Mouse (Mus musculus) layer of hippocampus, postnatal 14 days (tissue): Measurements from ENCODE around the gene Lexm. TPM values are rescaled to one million over a fixed set of nuclear protein-coding genes. Genes with fewer than 3 reads are reported as not detected.

ENCODE experiments used
- DNase-seq, 2 experiments: peaks; one replicate each; pipeline ENCODE4 v3.0.0; 2021 to 2022; ENCODE audit warnings: low spot score in 2 of 2, mixed read lengths in 1 of 2
- total RNA-seq, 2 experiments: library from RNA; stranded (reverse); gene quantifications; 2 replicates each; pipeline ENCODE4 v1.2.3; 2021

Gene Lexm
- total RNA-seq, 2 experiments from 2014 or later: not detected

DNA sequence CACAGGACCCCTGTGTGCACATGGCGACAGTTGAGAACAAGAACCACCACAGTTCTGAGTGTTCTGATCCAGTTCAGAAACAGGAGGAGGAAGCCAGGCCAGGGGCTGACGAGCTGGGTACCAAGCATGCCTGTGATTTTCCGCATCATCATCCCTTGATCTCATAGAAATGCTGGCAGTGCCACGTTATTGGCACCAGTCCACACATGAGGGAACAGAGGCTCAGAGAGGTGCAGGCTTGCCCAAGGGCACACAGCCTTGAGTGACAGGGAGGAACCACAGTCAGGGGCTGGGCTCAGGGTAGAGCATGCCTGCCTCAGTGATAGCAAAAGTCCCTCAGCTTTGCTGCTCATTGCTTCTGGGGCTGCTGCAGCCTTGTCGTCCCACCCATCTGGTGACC lies 10.8 kb upstream of the Lexm start:
- DNase-seq: no peak

GRCm38 (mm10) chr4:106624271-106624670 lies 7.2 kb upstream of the Lexm start:
- no peak for DNase-seq

GRCm38 (mm10) chr4:106622712-106623111 lies 5.7 kb upstream of the Lexm start:
- no peak for DNase-seq

DNA sequence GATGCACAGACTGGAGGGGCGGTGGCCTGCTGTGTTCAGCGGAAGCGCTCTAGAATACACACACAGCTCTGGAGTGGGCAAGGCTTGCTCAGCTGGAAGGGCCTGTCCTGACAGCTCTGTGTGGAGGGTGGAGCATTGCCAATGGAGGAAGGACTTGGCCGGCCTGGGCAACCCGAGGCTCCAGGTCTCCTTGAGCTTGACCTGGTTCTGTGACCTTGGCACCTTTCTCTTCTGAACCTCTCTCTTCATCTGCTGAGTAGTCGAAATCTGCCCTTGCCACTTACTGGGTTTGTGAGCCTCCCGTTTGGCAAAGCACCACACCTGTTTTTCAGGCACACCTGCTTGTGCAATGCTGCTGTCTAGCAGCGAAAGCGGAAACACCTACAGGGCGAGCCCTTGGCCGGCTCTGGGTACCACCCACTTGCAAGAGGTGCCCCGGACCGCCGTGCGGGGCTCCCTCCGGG lies 5.0 kb upstream of the Lexm start, which contains the start of gene Ttc22:
Ttc22 (plus strand) TSS at position 403 of the 464 bp plus-strand sequence.
- DNase-seq: no peak

DNA sequence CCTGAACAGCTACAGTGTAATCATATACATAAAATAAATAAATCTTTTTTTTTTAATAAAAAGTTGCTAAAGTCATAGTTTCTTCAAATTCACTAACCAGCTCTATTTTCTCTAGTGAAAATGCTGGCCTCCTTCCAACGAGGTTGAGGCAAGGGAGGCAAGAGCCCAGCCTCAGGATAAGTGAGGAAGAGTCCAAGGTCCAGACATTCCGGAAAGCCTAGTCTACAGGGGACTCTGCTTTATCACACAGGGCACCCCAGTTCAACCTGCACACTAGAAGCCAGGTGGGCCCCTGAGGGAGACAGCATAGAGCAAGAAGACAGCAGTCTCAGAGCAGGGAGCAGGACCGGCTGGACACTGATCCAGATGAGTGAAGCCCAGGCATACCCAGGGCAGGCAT lies 4.4 kb upstream of the Lexm start:
- DNase-seq: no peak

DNA sequence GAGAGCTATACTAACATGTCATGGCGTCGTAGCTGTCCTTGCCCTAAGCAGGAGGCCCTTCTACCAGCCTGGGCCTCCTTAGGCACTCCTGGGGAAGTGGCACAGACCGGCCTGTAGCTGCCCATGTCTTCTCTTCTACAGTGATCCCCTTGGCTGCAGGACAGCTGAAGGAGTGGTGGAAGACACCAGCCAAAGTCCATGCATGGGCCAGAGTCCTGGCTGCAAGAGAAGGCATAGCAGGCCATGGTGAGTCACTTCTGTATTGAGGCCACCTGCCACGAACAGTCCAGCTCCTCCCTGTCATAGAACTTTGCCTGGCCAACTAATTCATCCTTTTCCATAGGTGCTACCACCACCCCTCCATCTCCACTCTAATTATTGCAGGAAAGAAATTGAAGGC lies 1.9 kb upstream of the Lexm start:
- DNase-seq: no peak

- DNase-seq: no peak
Measured at GRCm38 (mm10) chr4:106615637-106616036, 1.4 kb downstream of the Lexm start.

DNA sequence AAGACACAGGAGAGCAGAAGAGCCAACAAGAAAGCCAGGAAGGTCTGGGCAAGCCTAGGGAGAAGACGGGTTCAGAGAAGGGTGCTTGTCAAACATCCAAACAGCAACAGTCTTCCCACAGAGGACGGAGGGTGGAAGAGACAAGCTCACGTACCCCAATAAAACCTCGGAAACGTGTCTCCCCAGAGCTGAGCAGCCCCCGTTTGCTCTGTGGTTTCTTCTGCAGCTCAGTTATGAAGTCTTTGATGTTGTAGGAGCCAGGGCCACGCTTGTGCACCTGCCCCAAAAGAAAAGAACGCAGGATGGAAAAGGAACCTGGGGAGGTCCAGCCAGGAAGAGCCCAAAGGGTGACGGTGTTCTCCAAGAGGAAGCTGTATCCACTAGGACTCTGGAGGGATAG lies 2.2 kb downstream of the Lexm start:
- no peak for DNase-seq

DNA sequence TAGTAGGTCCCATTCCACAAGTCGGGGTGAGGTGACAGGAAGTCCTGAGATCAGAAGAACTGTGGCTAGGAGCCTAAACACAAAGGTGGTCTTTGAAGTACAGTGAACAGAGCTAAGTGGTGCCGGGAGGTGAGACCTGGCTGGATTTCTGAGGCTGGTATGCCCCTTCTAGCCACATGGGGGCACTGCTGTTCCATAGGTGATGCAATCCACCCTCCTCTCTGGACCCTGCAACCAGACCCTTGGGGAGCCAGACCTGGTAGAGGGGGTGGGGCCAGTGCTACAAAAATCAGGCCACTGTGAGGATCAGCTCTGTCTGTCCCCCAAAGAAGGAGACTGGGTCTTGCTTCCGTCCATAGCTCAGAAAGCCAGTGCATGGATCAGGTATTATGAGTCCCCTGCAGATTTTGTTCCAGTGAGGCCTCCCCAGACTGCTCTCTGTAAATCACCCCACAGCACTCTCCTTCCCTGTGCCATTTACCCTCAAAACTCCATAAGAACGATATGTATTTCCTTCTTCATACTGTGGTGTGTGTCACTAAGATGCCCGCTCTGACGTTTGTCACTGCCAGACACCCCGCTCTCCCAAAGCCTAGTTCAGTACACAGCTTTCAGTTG lies 2.8 kb downstream of the Lexm start:
- peak; percentile 77 to 78 for DNase-seq

- DNase-seq: no peak
Measured at GRCm38 (mm10) chr4:106613560-106613959, 3.5 kb downstream of the Lexm start.

DNA sequence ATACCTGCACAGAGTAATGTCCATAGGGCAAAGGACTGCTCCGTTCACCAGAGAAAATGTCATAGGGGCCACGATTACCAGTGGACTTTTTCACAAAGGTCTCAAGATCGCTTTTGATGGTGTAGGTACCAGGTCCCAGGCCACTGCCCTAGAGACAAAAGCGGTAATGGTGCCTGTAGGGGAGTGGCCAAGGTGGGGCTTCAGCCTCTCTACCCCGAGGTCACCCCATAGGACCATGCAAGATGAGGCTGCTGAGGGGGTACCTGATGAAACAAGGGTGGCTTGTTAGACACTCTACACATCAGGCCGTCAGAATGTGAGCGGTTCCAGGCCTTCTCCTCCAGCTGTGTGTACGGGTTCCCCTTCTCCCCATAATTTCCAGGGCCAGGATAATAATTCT lies 3.9 kb downstream of the Lexm start:
- DNase-seq: no peak

- no peak for DNase-seq
Measured at GRCm38 (mm10) chr4:106607905-106608304, 9.1 kb downstream of the Lexm start.

DNA sequence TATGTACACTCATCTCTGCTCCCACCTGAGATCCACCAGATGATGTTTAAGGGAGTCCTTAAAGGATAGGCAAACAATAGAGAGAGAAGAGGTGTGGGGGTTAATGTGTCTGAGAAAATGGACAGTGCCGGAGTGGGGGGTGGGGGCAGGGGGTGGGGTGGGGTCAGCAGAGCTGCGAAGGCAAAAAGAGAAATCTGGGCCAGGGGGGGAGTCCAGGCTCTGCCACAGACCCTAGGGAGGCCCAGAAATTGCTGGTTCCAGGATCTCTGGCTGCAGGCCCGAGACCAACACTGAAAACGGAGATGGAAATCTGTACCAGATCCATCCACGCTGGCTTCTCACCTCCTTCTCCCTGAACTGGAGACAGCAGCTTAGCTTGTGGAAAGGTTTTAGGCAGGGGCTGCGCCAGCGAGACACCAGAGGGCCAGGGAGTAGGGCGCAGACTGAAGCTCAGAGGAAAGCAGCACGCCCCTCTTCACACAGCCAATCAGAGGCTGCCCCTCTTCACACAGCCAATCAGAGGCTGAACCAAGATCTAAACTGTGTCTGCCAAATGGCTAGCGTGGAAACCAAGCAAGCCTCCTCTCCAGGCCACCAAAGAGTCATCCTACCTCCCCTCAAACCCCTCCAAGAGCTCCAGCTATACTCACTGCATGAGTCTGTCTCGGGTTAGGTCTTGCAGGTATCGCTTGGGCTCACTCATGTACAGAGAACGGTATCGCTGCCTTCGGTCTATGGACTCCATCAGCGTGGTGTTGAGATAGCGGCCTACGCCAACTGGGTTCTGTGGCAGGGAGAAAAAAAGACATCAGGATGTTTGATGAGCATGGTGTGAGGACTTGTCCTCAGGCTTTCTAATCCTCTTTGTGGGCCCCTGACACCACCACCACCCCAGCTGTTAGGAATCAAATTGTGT lies 10.1 kb downstream of the Lexm start:
- no peak for DNase-seq

- DNase-seq: no peak
Measured at GRCm38 (mm10) chr4:106600770-106601169, 16.3 kb downstream of the Lexm start.

DNA sequence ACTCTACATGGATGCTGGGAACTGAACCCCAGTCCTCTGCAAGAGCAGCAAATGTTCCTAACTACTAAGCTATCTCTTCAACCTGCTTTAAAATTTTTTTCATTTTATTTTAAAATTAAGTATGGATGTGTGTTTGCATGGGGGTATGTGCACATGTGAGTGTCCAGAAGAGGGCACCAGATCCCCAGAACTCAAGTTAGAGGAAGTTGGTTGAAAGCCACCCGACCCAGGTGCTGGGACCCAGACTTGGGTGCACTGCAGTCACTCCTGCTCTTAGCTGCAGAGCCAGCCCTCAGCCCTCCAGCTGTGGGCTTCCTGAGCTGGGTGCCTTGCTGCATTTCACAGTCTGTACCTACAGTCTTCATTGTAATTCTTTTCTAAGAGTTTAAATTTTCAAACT lies 17.6 kb downstream of the Lexm start:
- no peak for DNase-seq

- DNase-seq: no peak
Measured at GRCm38 (mm10) chr4:106597741-106598140, 19.3 kb downstream of the Lexm start.

GRCm38 (mm10) chr4:106597055-106597454 lies 20.0 kb downstream of the Lexm start:
- no peak for DNase-seq

GRCm38 (mm10) chr4:106596200-106596599 lies 20.8 kb downstream of the Lexm start:
- no peak for DNase-seq

DNA sequence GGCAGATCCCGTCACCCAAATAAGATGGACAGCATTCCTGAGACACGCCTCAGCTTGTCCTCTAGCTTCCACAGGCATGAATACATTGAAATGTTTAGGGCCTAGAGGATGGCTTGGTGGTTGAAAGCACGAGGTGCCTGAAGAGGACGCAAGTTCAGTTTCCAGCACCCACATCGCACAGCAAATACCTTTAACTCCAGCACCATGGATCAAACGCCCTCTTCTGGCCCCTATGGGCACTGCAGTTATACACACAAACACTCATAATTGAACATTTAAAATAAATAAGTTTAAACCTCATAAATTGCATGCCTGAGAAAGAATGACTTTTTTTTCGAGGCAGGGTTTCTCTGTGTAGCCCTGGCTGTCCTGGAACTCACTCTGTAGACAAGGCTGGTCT lies 23.4 kb downstream of the Lexm start:
- no peak for DNase-seq

DNA sequence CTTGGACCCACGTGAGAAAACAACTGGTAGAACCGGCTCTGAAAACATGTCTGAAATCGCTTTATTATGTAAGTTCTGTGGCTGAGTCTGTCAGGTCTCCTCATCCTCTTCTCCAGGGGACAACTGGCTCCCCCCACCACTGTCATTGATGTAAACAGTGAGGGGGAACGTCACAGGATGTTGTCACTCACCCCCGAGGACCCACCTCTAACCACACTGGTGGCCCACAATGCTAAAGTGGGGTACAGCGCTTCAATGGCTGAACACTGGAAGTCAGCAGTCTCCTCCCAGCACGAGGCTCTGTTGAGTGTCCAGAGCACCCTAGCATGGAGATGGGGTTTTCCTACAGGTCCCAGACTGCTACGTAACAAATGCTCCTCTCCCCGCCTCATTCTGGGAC lies 26.2 kb downstream of the Lexm start:
- no peak for DNase-seq

GRCm38 (mm10) chr4:106590142-106590541 lies 26.9 kb downstream of the Lexm start:
- DNase-seq: no peak

GRCm38 (mm10) chr4:106587075-106587474 lies 30.0 kb downstream of the Lexm start:
- DNase-seq: no peak
